Mouse (Mus musculus): ENCODE data around the gene Camk2n1. TPM values are rescaled to one million over a fixed set of nuclear protein-coding genes. Genes with fewer than 3 reads are reported as not detected.

Gene Camk2n1
- total RNA-seq, 2 experiments from 2014 or later = 0.05 TPM; not detected in 1

GRCm38 (mm10) chr4:138461471-138461870 lies 7.4 kb downstream of the Camk2n1 start:
- no peak for ATAC-seq (replicated peaks; ENCODE audit: low FRiP score, low TSS enrichment, poor library complexity, severe bottlenecking)

- ATAC-seq (replicated peaks; ENCODE audit: low FRiP score, low TSS enrichment, poor library complexity, severe bottlenecking) = no peak
Measured at GRCm38 (mm10) chr4:138462971-138463831, 9.1 kb downstream of the Camk2n1 start.

GRCm38 (mm10) chr4:138463832-138464487 lies 9.8 kb downstream of the Camk2n1 start:
- 0 out of 2 replicates have a peak, but pooled peaks have one; percentile 25 for ATAC-seq (replicated peaks; ENCODE audit: low FRiP score, low TSS enrichment, poor library complexity, severe bottlenecking)

- no peak for ATAC-seq (replicated peaks; ENCODE audit: low FRiP score, low TSS enrichment, poor library complexity, severe bottlenecking)
Measured at GRCm38 (mm10) chr4:138464667-138465353, 10.7 kb downstream of the Camk2n1 start.

- ATAC-seq (replicated peaks; ENCODE audit: low FRiP score, low TSS enrichment, poor library complexity, severe bottlenecking) = no peak
Measured at GRCm38 (mm10) chr4:138465446-138465845, 11.3 kb downstream of the Camk2n1 start.

- ATAC-seq (replicated peaks; ENCODE audit: low FRiP score, low TSS enrichment, poor library complexity, severe bottlenecking) = no peak
Measured at GRCm38 (mm10) chr4:138466690-138467089, 12.6 kb downstream of the Camk2n1 start.

GRCm38 (mm10) chr4:138467451-138467850 lies 13.3 kb downstream of the Camk2n1 start:
- ATAC-seq (replicated peaks; ENCODE audit: low FRiP score, low TSS enrichment, poor library complexity, severe bottlenecking) = no peak

- no peak for ATAC-seq (replicated peaks; ENCODE audit: low FRiP score, low TSS enrichment, poor library complexity, severe bottlenecking)
Measured at GRCm38 (mm10) chr4:138469080-138469479, 15.0 kb downstream of the Camk2n1 start.

- no peak for ATAC-seq (replicated peaks; ENCODE audit: low FRiP score, low TSS enrichment, poor library complexity, severe bottlenecking)
Measured at GRCm38 (mm10) chr4:138471241-138471640, 17.1 kb downstream of the Camk2n1 start.

- no peak for ATAC-seq (replicated peaks; ENCODE audit: low FRiP score, low TSS enrichment, poor library complexity, severe bottlenecking)
Measured at GRCm38 (mm10) chr4:138479595-138479994, 25.5 kb downstream of the Camk2n1 start.

GRCm38 (mm10) chr4:138480962-138481361 lies 26.8 kb downstream of the Camk2n1 start:
- no peak for ATAC-seq (replicated peaks; ENCODE audit: low FRiP score, low TSS enrichment, poor library complexity, severe bottlenecking)

GRCm38 (mm10) chr4:138482721-138483120 lies 28.6 kb downstream of the Camk2n1 start:
- no peak for ATAC-seq (replicated peaks; ENCODE audit: low FRiP score, low TSS enrichment, poor library complexity, severe bottlenecking)

GRCm38 (mm10) chr4:138488241-138488640 lies 34.1 kb downstream of the Camk2n1 start:
- no peak for ATAC-seq (replicated peaks; ENCODE audit: low FRiP score, low TSS enrichment, poor library complexity, severe bottlenecking)

GRCm38 (mm10) chr4:138491088-138491487 lies 37.0 kb downstream of the Camk2n1 start:
- no peak for ATAC-seq (replicated peaks; ENCODE audit: low FRiP score, low TSS enrichment, poor library complexity, severe bottlenecking)

- ATAC-seq (replicated peaks; ENCODE audit: low FRiP score, low TSS enrichment, poor library complexity, severe bottlenecking) = no peak
Measured at GRCm38 (mm10) chr4:138493161-138494001, 39.3 kb downstream of the Camk2n1 start.

GRCm38 (mm10) chr4:138494905-138495304 lies 40.8 kb downstream of the Camk2n1 start:
- ATAC-seq (replicated peaks; ENCODE audit: low FRiP score, low TSS enrichment, poor library complexity, severe bottlenecking) = no peak

GRCm38 (mm10) chr4:138495775-138496174 lies 41.7 kb downstream of the Camk2n1 start:
- ATAC-seq (replicated peaks; ENCODE audit: low FRiP score, low TSS enrichment, poor library complexity, severe bottlenecking) = no peak

- ATAC-seq (replicated peaks; ENCODE audit: low FRiP score, low TSS enrichment, poor library complexity, severe bottlenecking) = no peak
Measured at GRCm38 (mm10) chr4:138496746-138497520, 42.8 kb downstream of the Camk2n1 start.
